Mouse (Mus musculus): ENCODE results near the gene Tnpo1. TPM values are rescaled to one million over a fixed set of nuclear protein-coding genes. Genes with fewer than 3 reads are reported as not detected.

The Tnpo1 gene
- polyA plus RNA-seq, 1 experiment from 2014 or later, result 124 TPM

DNA sequence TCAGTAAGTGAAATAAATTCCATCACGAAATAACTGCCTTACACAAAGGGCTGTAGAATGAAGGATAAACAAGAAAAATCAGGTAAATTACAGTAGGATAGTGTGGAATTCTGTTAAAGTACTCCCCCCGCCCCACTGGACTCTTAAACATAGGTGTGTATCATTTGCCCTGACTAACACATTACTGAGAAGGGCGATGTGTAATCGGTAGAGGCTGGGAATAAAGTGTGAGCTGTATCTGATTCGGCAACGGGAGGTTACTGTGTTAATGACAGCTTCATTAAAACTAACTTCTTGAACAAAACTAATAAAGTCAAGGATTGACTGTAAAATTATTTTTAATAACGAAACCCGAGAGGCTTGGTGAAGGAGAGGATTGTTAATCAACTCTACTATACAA lies 34.7 kb downstream of the Tnpo1 start:
- DNase-seq (ENCODE audit: low spot score) (no peak), ATAC-seq (ENCODE audit: low FRiP score) (no peak)
- Histone ChIP-seq H3K4me1 (replicated peaks; ENCODE audit: control insufficient read depth, insufficient read depth, low read length) (0 out of 2 replicates have a peak, but pooled peaks cover 5% of the 10 kb centered on the region), H3K27me3 (ENCODE audit: control insufficient read depth, insufficient read depth, low read length) (no peaks in the 10 kb centered on the region), H3K9me3 (ENCODE audit: control insufficient read depth, low read length) (no peaks in the 10 kb centered on the region), H3K27ac (ENCODE audit: low read depth, low read length) (no peak overlapping the region), H3K4me2 (replicated peaks; ENCODE audit: low read depth, low read length) (peak overlapping the region; percentile 78; the same call in 1 of the 2 replicates), H3K4me3 (ENCODE audit: low read depth, low read length) (0 out of 2 replicates have a peak overlapping the region, but pooled peaks have one; percentile 12), H3K9ac (ENCODE audit: low read depth, low read length) (no peak overlapping the region), H3K36me3 (ENCODE audit: control insufficient read depth, insufficient read depth, low read length) (no peaks in the 10 kb centered on the region)
- 31% methylated on average over 8 of the region's 8 CpGs for WGBS

- Histone ChIP-seq H3K27ac (ENCODE audit: low read depth, low read length) (peak overlapping the region; percentile 90), H3K4me2 (replicated peaks; ENCODE audit: low read depth, low read length) (peak overlapping the region; percentile 78), H3K36me3 (ENCODE audit: control insufficient read depth, insufficient read depth, low read length) (no peaks in the 10 kb centered on the region), H3K4me1 (replicated peaks; ENCODE audit: control insufficient read depth, insufficient read depth, low read length) (0 out of 2 replicates have a peak, but pooled peaks cover 5% of the 10 kb centered on the region), H3K9me3 (ENCODE audit: control insufficient read depth, low read length) (no peaks in the 10 kb centered on the region), H3K27me3 (ENCODE audit: control insufficient read depth, insufficient read depth, low read length) (no peaks in the 10 kb centered on the region), H3K4me3 (ENCODE audit: low read depth, low read length) (peak overlapping the region; percentile 64), H3K9ac (ENCODE audit: low read depth, low read length) (peak overlapping the region; percentile 74)
- 1% methylated on average over 32 of the region's 32 CpGs for WGBS
- DNase-seq (ENCODE audit: low spot score) (peak; percentile 89), ATAC-seq (ENCODE audit: low FRiP score) (peak; percentile 81)
Measured at GRCm38 (mm10) chr13:98890871-98891219, 35.3 kb downstream of the Tnpo1 start.

GRCm38 (mm10) chr13:98890137-98890870 lies 35.9 kb downstream of the Tnpo1 start:
- no peaks in the 10 kb centered on the region for H3K9me3 ChIP-seq (ENCODE audit: control insufficient read depth, low read length)
- H3K27me3 ChIP-seq (ENCODE audit: control insufficient read depth, insufficient read depth, low read length), result no peaks in the 10 kb centered on the region
- H3K36me3 ChIP-seq (ENCODE audit: control insufficient read depth, insufficient read depth, low read length), result no peaks in the 10 kb centered on the region
- DNase-seq (ENCODE audit: low spot score), result peak; percentile 68
- H3K4me2 ChIP-seq (replicated peaks; ENCODE audit: low read depth, low read length), result peak overlapping the region; percentile 78
- peak overlapping the region; percentile 74 for H3K9ac ChIP-seq (ENCODE audit: low read depth, low read length)
- WGBS, result 1% methylated on average over 38 of the region's 71 CpGs
- 0 out of 2 replicates have a peak, but pooled peaks cover 5% of the 10 kb centered on the region for H3K4me1 ChIP-seq (replicated peaks; ENCODE audit: control insufficient read depth, insufficient read depth, low read length)
- ATAC-seq (ENCODE audit: low FRiP score), result peak; percentile 76
- H3K27ac ChIP-seq (ENCODE audit: low read depth, low read length), result peak overlapping the region; percentile 90
- H3K4me3 ChIP-seq (ENCODE audit: low read depth, low read length), result peak overlapping the region; percentile 64

DNA sequence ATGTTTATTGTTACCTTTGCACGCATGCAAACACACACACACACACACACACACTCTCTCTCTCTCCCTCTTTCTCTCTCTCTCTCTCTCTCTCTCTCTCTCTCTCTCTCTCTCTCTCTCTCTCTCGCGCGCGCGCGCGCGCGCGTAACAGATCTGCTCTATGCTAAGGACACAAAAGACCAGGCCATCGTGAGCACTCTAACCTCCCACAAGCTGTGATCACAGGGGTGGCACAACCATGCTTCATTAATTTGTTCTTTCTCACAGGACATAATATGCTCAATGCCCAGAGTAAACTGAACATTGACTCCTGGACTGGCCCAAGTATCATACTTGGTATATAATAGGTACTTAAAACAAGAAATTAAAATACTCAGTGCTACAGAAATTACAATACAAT lies 37.0 kb downstream of the Tnpo1 start:
- 0 out of 2 replicates have a peak, but pooled peaks cover 5% of the 10 kb centered on the region for H3K4me1 ChIP-seq (replicated peaks; ENCODE audit: control insufficient read depth, insufficient read depth, low read length)
- H3K27me3 ChIP-seq (ENCODE audit: control insufficient read depth, insufficient read depth, low read length), result no peaks in the 10 kb centered on the region
- 45% methylated on average over 11 of the region's 12 CpGs for WGBS
- ATAC-seq (ENCODE audit: low FRiP score) (no peak), DNase-seq (ENCODE audit: low spot score) (peak; percentile 31)
- no peak overlapping the region for H3K27ac ChIP-seq (ENCODE audit: low read depth, low read length)
- H3K9me3 ChIP-seq (ENCODE audit: control insufficient read depth, low read length), result no peaks in the 10 kb centered on the region
- no peak overlapping the region for H3K9ac ChIP-seq (ENCODE audit: low read depth, low read length)
- H3K4me2 ChIP-seq (replicated peaks; ENCODE audit: low read depth, low read length), result no peak overlapping the region
- no peak overlapping the region for H3K4me3 ChIP-seq (ENCODE audit: low read depth, low read length)
- no peaks in the 10 kb centered on the region; the same call in 1 of the 2 replicates for H3K36me3 ChIP-seq (ENCODE audit: control insufficient read depth, insufficient read depth, low read length)

DNA sequence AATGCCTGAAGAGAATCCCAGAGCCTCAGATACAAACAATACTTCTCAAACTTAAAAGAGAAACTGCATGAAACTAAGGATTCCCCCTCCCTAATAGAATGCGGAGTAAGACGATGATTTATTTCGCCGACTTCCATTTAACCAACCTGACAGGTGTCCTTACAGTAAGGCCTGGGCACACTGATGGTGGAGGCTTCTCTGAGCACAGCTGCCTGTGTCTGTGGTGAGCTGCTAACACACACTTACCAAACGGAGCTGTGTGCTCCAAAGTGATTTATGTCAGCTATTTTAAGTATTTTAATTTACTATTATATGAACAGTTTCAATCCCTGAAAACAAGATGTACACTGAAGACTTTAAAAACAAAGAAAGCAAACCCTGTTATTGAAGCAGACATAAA lies 42.4 kb downstream of the Tnpo1 start:
- no peaks in the 10 kb centered on the region for H3K27me3 ChIP-seq (ENCODE audit: control insufficient read depth, insufficient read depth, low read length)
- ATAC-seq (ENCODE audit: low FRiP score) (no peak), DNase-seq (ENCODE audit: low spot score) (no peak)
- H3K4me3 ChIP-seq (ENCODE audit: low read depth, low read length), result no peak overlapping the region
- H3K9ac ChIP-seq (ENCODE audit: low read depth, low read length), result no peak overlapping the region
- WGBS, result 94% methylated on average over 5 of the region's 5 CpGs
- no peaks in the 10 kb centered on the region for H3K4me1 ChIP-seq (replicated peaks; ENCODE audit: control insufficient read depth, insufficient read depth, low read length)
- H3K9me3 ChIP-seq (ENCODE audit: control insufficient read depth, low read length), result no peaks in the 10 kb centered on the region
- H3K36me3 ChIP-seq (ENCODE audit: control insufficient read depth, insufficient read depth, low read length), result peaks cover 12% of the 10 kb centered on the region
- H3K27ac ChIP-seq (ENCODE audit: low read depth, low read length), result no peak overlapping the region
- no peak overlapping the region for H3K4me2 ChIP-seq (replicated peaks; ENCODE audit: low read depth, low read length)

GRCm38 (mm10) chr13:98881991-98882390 lies 44.2 kb downstream of the Tnpo1 start:
- no peak overlapping the region for H3K9ac ChIP-seq (ENCODE audit: low read depth, low read length)
- H3K4me2 ChIP-seq (replicated peaks; ENCODE audit: low read depth, low read length), result no peak overlapping the region
- H3K36me3 ChIP-seq (ENCODE audit: control insufficient read depth, insufficient read depth, low read length), result peaks cover 12% of the 10 kb centered on the region
- DNase-seq (ENCODE audit: low spot score) (no peak), ATAC-seq (ENCODE audit: low FRiP score) (no peak)
- no peaks in the 10 kb centered on the region for H3K9me3 ChIP-seq (ENCODE audit: control insufficient read depth, low read length)
- no peaks in the 10 kb centered on the region for H3K4me1 ChIP-seq (replicated peaks; ENCODE audit: control insufficient read depth, insufficient read depth, low read length)
- no peak overlapping the region for H3K4me3 ChIP-seq (ENCODE audit: low read depth, low read length)
- no peak overlapping the region for H3K27ac ChIP-seq (ENCODE audit: low read depth, low read length)
- 63% methylated on average over 1 of the region's 1 CpGs for WGBS
- H3K27me3 ChIP-seq (ENCODE audit: control insufficient read depth, insufficient read depth, low read length), result no peaks in the 10 kb centered on the region

DNA sequence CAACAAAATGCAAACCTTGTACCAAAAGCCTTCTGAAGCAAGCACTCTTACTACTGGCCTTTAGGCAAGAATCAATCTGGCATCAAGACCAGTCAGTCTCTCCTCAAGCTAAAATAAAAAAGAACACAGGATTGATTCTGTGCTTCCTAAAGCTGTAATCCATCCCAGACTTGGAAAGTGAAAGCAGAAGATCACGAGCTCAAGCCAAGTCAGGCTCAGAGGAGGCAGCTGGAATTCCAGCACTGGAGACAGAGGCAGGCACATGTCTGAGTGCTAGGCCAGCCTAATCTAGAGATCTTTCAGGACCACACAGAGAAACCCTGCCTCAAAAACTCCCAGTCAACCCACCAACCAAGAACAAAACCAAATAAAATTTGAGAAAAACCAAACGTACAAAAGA lies 45.8 kb downstream of the Tnpo1 start:
- DNase-seq (ENCODE audit: low spot score), result no peak
- no peak overlapping the region for H3K4me2 ChIP-seq (replicated peaks; ENCODE audit: low read depth, low read length)
- no peaks in the 10 kb centered on the region for H3K9me3 ChIP-seq (ENCODE audit: control insufficient read depth, low read length)
- no peak overlapping the region for H3K27ac ChIP-seq (ENCODE audit: low read depth, low read length)
- H3K9ac ChIP-seq (ENCODE audit: low read depth, low read length), result no peak overlapping the region
- no peaks in the 10 kb centered on the region for H3K27me3 ChIP-seq (ENCODE audit: control insufficient read depth, insufficient read depth, low read length)
- H3K36me3 ChIP-seq (ENCODE audit: control insufficient read depth, insufficient read depth, low read length), result peaks cover 12% of the 10 kb centered on the region
- ATAC-seq (ENCODE audit: low FRiP score), result no peak
- H3K4me3 ChIP-seq (ENCODE audit: low read depth, low read length), result no peak overlapping the region
- 77% methylated on average over 2 of the region's 2 CpGs for WGBS
- no peaks in the 10 kb centered on the region for H3K4me1 ChIP-seq (replicated peaks; ENCODE audit: control insufficient read depth, insufficient read depth, low read length)

GRCm38 (mm10) chr13:98879422-98879821 lies 46.8 kb downstream of the Tnpo1 start:
- Histone ChIP-seq H3K4me1 (replicated peaks; ENCODE audit: control insufficient read depth, insufficient read depth, low read length) (no peaks in the 10 kb centered on the region), H3K4me2 (replicated peaks; ENCODE audit: low read depth, low read length) (no peak overlapping the region), H3K4me3 (ENCODE audit: low read depth, low read length) (no peak overlapping the region), H3K9ac (ENCODE audit: low read depth, low read length) (no peak overlapping the region), H3K27ac (ENCODE audit: low read depth, low read length) (no peak overlapping the region), H3K9me3 (ENCODE audit: control insufficient read depth, low read length) (no peaks in the 10 kb centered on the region), H3K27me3 (ENCODE audit: control insufficient read depth, insufficient read depth, low read length) (no peaks in the 10 kb centered on the region), H3K36me3 (ENCODE audit: control insufficient read depth, insufficient read depth, low read length) (peaks cover 12% of the 10 kb centered on the region)
- no peak for ATAC-seq (ENCODE audit: low FRiP score)
- WGBS, result 97% methylated on average over 6 of the region's 6 CpGs
- DNase-seq (ENCODE audit: low spot score), result no peak

- no peak overlapping the region for H3K4me2 ChIP-seq (replicated peaks; ENCODE audit: low read depth, low read length)
- ATAC-seq (ENCODE audit: low FRiP score), result no peak
Measured at GRCm38 (mm10) chr13:98877165-98877564, 49.0 kb downstream of the Tnpo1 start.

More at GRCm38 (mm10) chr13:98877165-98877564, 49.0 kb downstream of the Tnpo1 start:
- no peak overlapping the region for H3K27ac ChIP-seq (ENCODE audit: low read depth, low read length)
- no peaks in the 10 kb centered on the region for H3K4me1 ChIP-seq (replicated peaks; ENCODE audit: control insufficient read depth, insufficient read depth, low read length)
- no peak overlapping the region for H3K9ac ChIP-seq (ENCODE audit: low read depth, low read length)
- H3K9me3 ChIP-seq (ENCODE audit: control insufficient read depth, low read length), result no peaks in the 10 kb centered on the region
- no peaks in the 10 kb centered on the region for H3K27me3 ChIP-seq (ENCODE audit: control insufficient read depth, insufficient read depth, low read length)
- 0 out of 2 replicates have a peak, but pooled peaks cover 8% of the 10 kb centered on the region for H3K36me3 ChIP-seq (ENCODE audit: control insufficient read depth, insufficient read depth, low read length)
- no peak for DNase-seq (ENCODE audit: low spot score)
- 91% methylated on average over 2 of the region's 2 CpGs for WGBS
- no peak overlapping the region for H3K4me3 ChIP-seq (ENCODE audit: low read depth, low read length)

All from hindbrain, embryonic 11.5 days (tissue).